Mouse (Mus musculus): ENCODE measurements around the gene D3Ertd254e. TPM values are rescaled to one million over a fixed set of nuclear protein-coding genes. Genes with fewer than 3 reads are reported as not detected.

D3Ertd254e gene
- polyA plus RNA-seq, 1 experiment = 4.1 TPM

GRCm38 (mm10) chr3:36209776-36210555, 59.1 kb downstream of the D3Ertd254e start:
- TF ChIP-seq CTCF (IDR thresholded peaks at IDR 0.05; ENCODE audit: low read depth, low read length) (no peak), POLR2A (IDR thresholded peaks at IDR 0.05; ENCODE audit: borderline replicate concordance, low read depth, low read length) (no peak)
- peaks cover 9% of the 10 kb centered on the region for H3K4me1 ChIP-seq (ENCODE audit: control insufficient read depth, insufficient read depth, low read length)
- H3K27ac ChIP-seq (ENCODE audit: insufficient read depth, low read depth, low read length) = no peak overlapping the region
- H3K4me3 ChIP-seq (ENCODE audit: insufficient read depth, low read length) = no peak overlapping the region

DNA sequence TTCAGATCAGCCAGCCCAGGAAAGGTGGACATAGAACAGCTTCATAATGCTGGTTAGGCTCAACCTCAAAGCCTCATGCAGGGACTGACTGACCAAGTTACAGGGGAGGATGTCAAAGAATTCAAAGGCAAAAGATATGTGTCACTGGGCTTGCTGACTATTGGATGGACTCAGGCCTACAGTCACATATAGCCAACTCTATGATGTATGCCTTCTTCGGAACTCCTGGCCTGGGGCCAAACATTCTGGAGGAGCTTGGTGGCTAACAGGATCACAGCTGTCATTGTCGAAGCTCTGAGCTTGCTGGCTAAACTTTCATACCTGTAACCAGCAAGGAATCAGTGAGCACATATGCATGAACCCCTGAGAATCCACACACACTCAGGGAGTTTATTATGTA, 60.1 kb downstream of the D3Ertd254e start:
- TF ChIP-seq POLR2A (IDR thresholded peaks at IDR 0.05; ENCODE audit: borderline replicate concordance, low read depth, low read length) = no peak
- no peak for TF ChIP-seq CTCF (IDR thresholded peaks at IDR 0.05; ENCODE audit: low read depth, low read length)
- Histone ChIP-seq H3K4me1 (ENCODE audit: control insufficient read depth, insufficient read depth, low read length) (peaks cover 9% of the 10 kb centered on the region), H3K4me3 (ENCODE audit: insufficient read depth, low read length) (no peak overlapping the region), H3K27ac (ENCODE audit: insufficient read depth, low read depth, low read length) (no peak overlapping the region)

DNA sequence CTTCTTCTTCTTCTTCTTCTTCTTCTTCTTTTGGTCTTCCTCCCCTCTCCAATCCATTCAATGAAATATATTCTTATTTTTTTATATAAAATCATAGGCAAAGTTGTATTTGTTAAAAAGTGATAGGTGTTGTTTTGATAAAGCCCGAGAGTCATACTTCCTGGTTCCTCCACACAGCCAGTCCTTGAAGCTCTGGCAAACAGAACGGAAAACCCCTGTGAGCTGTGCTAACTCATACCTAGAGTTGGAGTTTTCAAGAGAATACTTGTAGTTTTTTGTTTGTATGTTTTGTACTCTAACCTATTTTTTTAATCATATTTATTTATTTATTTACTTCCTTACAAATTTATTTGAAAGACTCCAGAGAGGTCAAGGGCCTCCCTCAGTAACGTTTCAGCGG, 61.9 kb downstream of the D3Ertd254e start:
- H3K27ac ChIP-seq (ENCODE audit: insufficient read depth, low read depth, low read length) = no peak overlapping the region
- peaks cover 9% of the 10 kb centered on the region for H3K4me1 ChIP-seq (ENCODE audit: control insufficient read depth, insufficient read depth, low read length)
- TF ChIP-seq POLR2A (IDR thresholded peaks at IDR 0.05; ENCODE audit: borderline replicate concordance, low read depth, low read length) (no peak), CTCF (IDR thresholded peaks at IDR 0.05; ENCODE audit: low read depth, low read length) (no peak)
- no peak overlapping the region for H3K4me3 ChIP-seq (ENCODE audit: insufficient read depth, low read length)

Other genes with a start within 250 kb of the D3Ertd254e start
- gene Dcun1d1, start 213.6 kb upstream of the D3Ertd254e start, polyA plus RNA-seq (2012; ENCODE audit: insufficient read depth, insufficient read length, missing spikeins) = 37.9 and 49.4 TPM in 2 replicates
- gene Mccc1, start 150.3 kb upstream of the D3Ertd254e start, polyA plus RNA-seq (2012; ENCODE audit: insufficient read depth, insufficient read length, missing spikeins) = 17.4 and 24.7 TPM in 2 replicates
- not detected in 2 replicates for gene Ccdc144b, start 97.5 kb upstream of the D3Ertd254e start, polyA plus RNA-seq (2012; ENCODE audit: insufficient read depth, insufficient read length, missing spikeins)
- 13.0 and 21.4 TPM in 2 replicates for gene Acad9, start 85.0 kb upstream of the D3Ertd254e start, polyA plus RNA-seq (2012; ENCODE audit: insufficient read depth, insufficient read length, missing spikeins)
- not detected in 2 replicates for gene Qrfpr, start 71.3 kb downstream of the D3Ertd254e start, polyA plus RNA-seq (2012; ENCODE audit: insufficient read depth, insufficient read length, missing spikeins)